Mouse (Mus musculus) lung, embryonic 15.5 days (tissue): ENCODE results near the gene Kif26b. TPM values are rescaled to one million over a fixed set of nuclear protein-coding genes. Genes with fewer than 3 reads are reported as not detected.

ENCODE experiments used
- ATAC-seq: fragments of 200-750 bp; cut with Nextera tagmentation; 2 replicates; pipeline ENCODE4 v1.8.0; 2017; ENCODE audit warnings: moderate number of reproducible peaks, borderline replicate concordance; ENCODE audit not compliant: low FRiP score, low TSS enrichment; ENCODE audit errors: extremely low read depth
- H3K27ac ChIP-seq: fragments of 300-500 bp; sonication (generic); 2 replicates; pipeline ENCODE4 v1.5.1; 2015; ENCODE audit warnings: moderate library complexity, mild to moderate bottlenecking, inconsistent platforms
- H3K27me3 ChIP-seq: fragments of 300-500 bp; sonication (generic); 2 replicates; pipeline ENCODE4 v1.6.1; 2015; ENCODE audit warnings: inconsistent platforms
- H3K36me3 ChIP-seq: fragments of 300-500 bp; sonication (generic); 2 replicates; pipeline ENCODE4 v1.6.1; 2015; ENCODE audit warnings: inconsistent platforms
- H3K4me1 ChIP-seq: fragments of 300-500 bp; sonication (generic); 2 replicates; pipeline ENCODE4 v1.6.1; 2015; ENCODE audit warnings: inconsistent platforms
- H3K4me2 ChIP-seq: fragments of 300-500 bp; sonication (generic); 2 replicates; pipeline ENCODE4 v1.6.1; 2015; ENCODE audit warnings: inconsistent platforms, mild to moderate bottlenecking, moderate library complexity
- H3K4me3 ChIP-seq: fragments of 300-500 bp; sonication (generic); 2 replicates; pipeline ENCODE4 v1.5.1; 2015; ENCODE audit warnings: mild to moderate bottlenecking, inconsistent platforms
- H3K9ac ChIP-seq: fragments of 300-500 bp; sonication (generic); 2 replicates; pipeline ENCODE4 v1.6.1; 2015; ENCODE audit warnings: inconsistent platforms
- H3K9me3 ChIP-seq: fragments of 300-500 bp; sonication (generic); 2 replicates; pipeline ENCODE4 v1.6.1; 2016; ENCODE audit warnings: inconsistent platforms
- WGBS: fragments of 180-500 bp; shearing (Covaris S2); methylation state at CpG from one replicate; pipeline ENCODE4 v1.1.7; 2015; 5-methylcytosine and 5-hydroxymethylcytosine counted together
- polyA plus RNA-seq: library from polyadenylated mRNA; unstranded; fragments of >200 nt; fragmentation: Nextera tagmentation; extraction: Ambion mirVana; gene quantifications from 2 replicates; pipeline ENCODE4 v1.2.1, GENCODE M21; 2015

Gene Kif26b
- polyA plus RNA-seq, 1 experiment from 2014 or later = 1.7 TPM

DNA sequence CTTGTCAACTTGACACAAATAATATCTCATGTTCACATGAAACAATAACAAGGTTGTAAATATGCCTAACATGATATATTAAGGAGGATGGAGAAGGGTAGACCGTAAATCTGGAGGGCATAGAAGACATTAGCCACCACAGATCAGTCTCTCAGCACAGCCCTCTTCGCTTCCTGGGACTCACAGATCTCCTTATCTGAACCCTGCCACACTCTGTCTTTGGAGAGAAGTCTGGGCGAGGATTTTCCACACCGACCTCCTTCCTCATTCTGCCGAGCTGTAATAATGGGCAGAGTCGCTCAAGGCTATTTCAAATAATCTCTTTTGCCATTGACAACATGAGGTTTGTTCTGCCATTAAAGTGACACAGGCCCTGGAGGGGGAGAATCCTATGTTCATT, 315.9 kb downstream of the Kif26b start:
- H3K4me3 ChIP-seq = no peak overlapping the region
- WGBS = 86% methylated on average over 6 of the region's 6 CpGs
- H3K4me1 ChIP-seq = no peaks in the 10 kb centered on the region; the same call in 1 of the 2 replicates
- H3K27me3 ChIP-seq = no peaks in the 10 kb centered on the region
- no peaks in the 10 kb centered on the region for H3K36me3 ChIP-seq
- no peak overlapping the region for H3K4me2 ChIP-seq
- no peak for ATAC-seq
- no peak overlapping the region for H3K9ac ChIP-seq
- no peaks in the 10 kb centered on the region for H3K9me3 ChIP-seq
- no peak overlapping the region for H3K27ac ChIP-seq

DNA sequence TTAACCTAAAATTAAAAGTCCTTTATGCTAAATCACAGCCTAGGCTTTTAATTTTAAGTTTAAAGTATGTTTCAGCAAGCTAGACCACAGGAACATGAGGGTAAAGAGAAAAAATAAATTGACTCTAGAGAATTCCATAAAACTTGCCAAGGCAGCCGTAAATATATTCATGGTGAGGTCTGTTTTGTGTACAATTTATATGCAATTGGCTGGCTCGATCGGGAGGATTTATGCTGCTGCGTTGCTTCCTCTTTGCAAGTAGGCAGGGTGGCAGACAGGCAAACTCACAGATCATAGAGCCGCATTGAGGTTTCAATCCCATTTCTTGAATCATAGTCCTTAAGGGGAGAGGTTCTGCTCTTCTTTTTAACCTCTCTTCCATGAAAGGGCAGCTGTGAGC, 318.6 kb downstream of the Kif26b start:
- no peaks in the 10 kb centered on the region for H3K36me3 ChIP-seq
- no peak overlapping the region for H3K9ac ChIP-seq
- H3K27ac ChIP-seq = no peak overlapping the region
- WGBS = 76% methylated on average over 5 of the region's 5 CpGs
- H3K4me2 ChIP-seq = no peak overlapping the region
- H3K9me3 ChIP-seq = no peaks in the 10 kb centered on the region
- ATAC-seq = no peak
- H3K27me3 ChIP-seq = no peaks in the 10 kb centered on the region
- H3K4me3 ChIP-seq = no peak overlapping the region
- no peaks in the 10 kb centered on the region for H3K4me1 ChIP-seq

DNA sequence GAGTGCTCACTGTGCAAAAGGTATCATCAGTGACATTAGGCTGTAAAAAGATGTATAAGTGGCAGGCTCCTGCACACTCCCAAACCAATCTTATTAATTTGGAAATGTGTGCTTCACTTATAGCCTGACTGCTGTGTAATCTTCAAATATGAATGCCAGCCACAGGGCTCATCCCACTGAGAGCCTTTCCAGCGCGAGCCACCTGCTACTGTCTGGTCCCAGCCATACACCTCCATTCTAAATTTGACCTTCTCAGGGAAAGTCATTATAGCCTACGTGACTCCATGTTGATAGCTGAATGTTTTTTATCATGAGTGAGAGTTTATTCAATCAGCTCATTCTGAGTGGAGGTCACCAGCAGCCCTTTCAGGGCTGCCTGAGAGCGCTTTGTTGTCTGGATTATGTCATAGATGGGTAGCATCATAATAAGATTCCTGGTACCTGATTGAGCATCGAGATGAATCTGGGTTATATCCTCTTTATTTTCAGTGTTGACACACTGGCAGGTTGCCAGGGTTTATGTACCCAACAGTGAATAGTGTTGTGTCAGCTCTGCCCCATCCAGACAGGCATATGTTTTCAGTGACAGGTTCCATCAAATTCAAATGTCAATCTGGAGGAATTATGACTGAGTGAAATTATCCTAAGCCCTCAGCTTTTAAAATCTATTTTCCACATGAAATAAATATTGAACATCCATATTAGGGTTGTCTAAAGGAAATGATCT, 319.6 kb downstream of the Kif26b start:
- Histone ChIP-seq H3K4me1 (no peaks in the 10 kb centered on the region), H3K9ac (no peak overlapping the region), H3K27ac (no peak overlapping the region), H3K36me3 (no peaks in the 10 kb centered on the region), H3K27me3 (no peaks in the 10 kb centered on the region), H3K9me3 (no peaks in the 10 kb centered on the region), H3K4me2 (no peak overlapping the region), H3K4me3 (no peak overlapping the region)
- 76% methylated on average over 5 of the region's 5 CpGs for WGBS
- ATAC-seq = no peak

DNA sequence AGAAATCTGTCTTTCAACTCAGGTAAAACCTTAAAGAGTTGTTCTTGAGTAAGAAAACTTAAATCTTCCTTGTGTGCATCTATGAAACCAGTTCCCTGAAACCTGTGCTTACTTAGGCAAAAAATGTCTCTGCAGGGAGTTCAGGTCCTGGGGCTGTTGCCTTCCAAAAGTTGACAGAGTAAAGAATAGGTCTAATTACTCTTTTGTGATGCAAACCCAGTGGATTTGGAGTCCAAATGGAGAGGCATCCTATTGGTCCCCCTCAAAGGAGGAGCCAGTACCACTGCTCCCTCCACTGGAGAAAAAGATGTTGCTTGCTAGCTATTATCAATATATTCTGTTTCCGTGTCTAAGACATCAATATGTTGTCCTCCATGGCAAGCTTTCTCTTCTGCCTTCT, 321.6 kb downstream of the Kif26b start:
- H3K4me3 ChIP-seq = no peak overlapping the region
- WGBS = 62% methylated on average over 1 of the region's 1 CpGs
- no peak for ATAC-seq

DNA sequence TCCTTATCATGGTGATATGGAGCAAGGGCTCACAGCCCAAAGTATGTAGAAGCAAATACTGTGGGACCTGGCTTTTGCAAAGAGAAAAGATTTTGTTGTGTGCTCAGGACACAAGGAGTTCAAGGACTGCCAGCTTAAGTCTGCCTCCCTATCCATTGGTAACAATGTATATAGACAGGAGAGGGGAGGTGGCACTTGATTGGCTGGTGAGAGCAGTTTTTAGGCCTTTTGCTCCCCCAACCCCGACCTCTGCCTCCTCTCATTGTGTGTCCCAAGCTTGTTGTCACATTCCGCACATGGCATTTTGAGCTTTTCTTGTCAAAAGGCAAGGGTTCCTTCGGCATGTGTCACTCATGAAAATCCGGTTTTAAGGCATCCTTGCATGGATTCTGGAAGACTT, 326.0 kb downstream of the Kif26b start:
- no peak for ATAC-seq
- Histone ChIP-seq H3K4me1 (no peaks in the 10 kb centered on the region), H3K36me3 (no peaks in the 10 kb centered on the region), H3K27me3 (no peaks in the 10 kb centered on the region), H3K9ac (no peak overlapping the region), H3K4me3 (no peak overlapping the region), H3K9me3 (no peaks in the 10 kb centered on the region), H3K4me2 (no peak overlapping the region), H3K27ac (no peak overlapping the region)
- WGBS = 89% methylated on average over 4 of the region's 4 CpGs

More for the DNA sequence above, 321.6 kb downstream of the Kif26b start:
- no peaks in the 10 kb centered on the region for H3K9me3 ChIP-seq
- H3K27me3 ChIP-seq = no peaks in the 10 kb centered on the region
- H3K27ac ChIP-seq = no peak overlapping the region
- no peaks in the 10 kb centered on the region for H3K4me1 ChIP-seq
- H3K36me3 ChIP-seq = no peaks in the 10 kb centered on the region
- no peak overlapping the region for H3K9ac ChIP-seq
- H3K4me2 ChIP-seq = no peak overlapping the region

DNA sequence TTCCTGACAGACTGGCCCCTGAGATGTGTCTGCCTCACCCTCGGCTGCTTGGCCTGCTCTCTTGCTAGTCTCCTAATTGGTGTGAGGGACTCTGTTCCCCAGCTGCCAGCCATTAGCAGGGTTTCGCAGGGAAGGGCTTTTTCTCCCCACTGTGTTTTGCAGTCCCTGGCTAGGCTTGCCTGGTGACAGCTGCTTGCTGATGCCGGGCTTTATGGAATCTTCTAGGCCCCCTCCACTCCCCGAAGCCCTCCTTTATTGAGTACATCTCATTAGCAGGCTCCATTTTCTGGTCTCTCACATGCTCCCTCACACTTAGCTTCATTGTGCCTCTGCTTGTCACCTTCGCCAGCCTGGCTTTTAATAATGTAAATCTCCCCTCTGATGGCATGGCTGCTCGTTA, 327.0 kb downstream of the Kif26b start:
- Histone ChIP-seq H3K9ac (no peak overlapping the region), H3K27ac (no peak overlapping the region), H3K36me3 (no peaks in the 10 kb centered on the region), H3K4me3 (no peak overlapping the region), H3K4me2 (no peak overlapping the region), H3K9me3 (no peaks in the 10 kb centered on the region), H3K27me3 (no peaks in the 10 kb centered on the region), H3K4me1 (no peaks in the 10 kb centered on the region)
- no peak for ATAC-seq
- 60% methylated on average over 6 of the region's 6 CpGs for WGBS

DNA sequence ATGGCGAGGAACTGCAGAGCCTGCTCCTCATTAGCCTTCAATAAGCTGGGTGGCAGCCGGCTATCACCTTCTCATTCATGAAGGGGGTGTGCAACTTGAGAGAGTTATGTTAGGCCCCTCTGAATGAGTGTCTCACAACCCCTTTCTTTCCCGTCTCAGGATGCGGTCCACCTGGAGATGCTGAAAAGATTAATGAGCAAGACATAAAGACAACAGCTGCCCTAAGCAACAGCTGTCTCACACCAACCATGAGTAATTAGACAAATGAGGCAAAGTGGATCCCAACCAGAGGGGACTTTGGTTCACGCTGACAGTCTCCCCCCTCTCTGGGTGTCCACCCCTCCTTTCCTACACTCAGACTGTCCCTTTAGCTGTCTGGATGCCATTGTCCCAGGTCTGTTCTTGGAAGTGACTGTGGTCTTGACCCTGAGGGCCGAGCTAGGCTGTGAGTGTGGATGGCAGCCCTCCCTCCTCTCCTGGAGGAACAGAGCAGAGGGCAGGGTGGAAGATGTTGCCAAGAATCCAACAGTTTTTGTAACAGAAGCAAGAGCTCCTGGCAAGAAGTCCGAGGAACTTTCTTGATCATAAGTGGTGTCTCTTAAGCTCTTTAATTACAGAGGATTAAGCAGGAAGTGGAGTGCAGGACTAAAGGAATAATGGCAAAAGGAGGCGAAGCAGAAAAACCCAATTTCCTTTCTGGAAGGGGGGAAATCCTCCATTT, 331.9 kb downstream of the Kif26b start:
- WGBS = 58% methylated on average over 8 of the region's 8 CpGs
- H3K27ac ChIP-seq = no peak overlapping the region
- H3K4me3 ChIP-seq = no peak overlapping the region
- H3K9ac ChIP-seq = no peak overlapping the region
- no peaks in the 10 kb centered on the region for H3K9me3 ChIP-seq
- no peak for ATAC-seq
- no peak overlapping the region for H3K4me2 ChIP-seq
- H3K27me3 ChIP-seq = no peaks in the 10 kb centered on the region
- H3K36me3 ChIP-seq = no peaks in the 10 kb centered on the region
- H3K4me1 ChIP-seq = no peaks in the 10 kb centered on the region

DNA sequence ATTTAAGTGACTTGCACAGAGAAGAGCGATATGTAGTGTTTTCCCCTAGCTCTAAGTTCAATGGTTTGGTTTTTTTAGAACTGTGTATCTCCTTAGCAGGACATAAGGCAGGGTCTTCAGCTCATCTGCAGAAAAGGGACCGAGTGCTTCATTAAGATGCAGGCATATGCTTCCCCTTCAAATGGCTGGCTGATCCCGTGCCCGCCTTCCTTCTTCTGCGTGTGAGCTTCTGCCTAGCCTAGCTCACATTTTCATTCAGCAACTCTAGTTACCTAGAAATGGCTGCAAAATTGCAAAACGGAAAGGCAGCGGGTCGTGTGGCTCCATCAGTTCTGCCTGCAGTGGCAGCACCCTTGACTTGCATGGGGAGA, 332.5 kb downstream of the Kif26b start:
- Histone ChIP-seq H3K27me3 (no peaks in the 10 kb centered on the region), H3K9ac (no peak overlapping the region), H3K36me3 (no peaks in the 10 kb centered on the region), H3K27ac (no peak overlapping the region), H3K4me2 (no peak overlapping the region), H3K4me1 (no peaks in the 10 kb centered on the region), H3K9me3 (no peaks in the 10 kb centered on the region), H3K4me3 (no peak overlapping the region)
- 79% methylated on average over 8 of the region's 8 CpGs for WGBS
- ATAC-seq = no peak

DNA sequence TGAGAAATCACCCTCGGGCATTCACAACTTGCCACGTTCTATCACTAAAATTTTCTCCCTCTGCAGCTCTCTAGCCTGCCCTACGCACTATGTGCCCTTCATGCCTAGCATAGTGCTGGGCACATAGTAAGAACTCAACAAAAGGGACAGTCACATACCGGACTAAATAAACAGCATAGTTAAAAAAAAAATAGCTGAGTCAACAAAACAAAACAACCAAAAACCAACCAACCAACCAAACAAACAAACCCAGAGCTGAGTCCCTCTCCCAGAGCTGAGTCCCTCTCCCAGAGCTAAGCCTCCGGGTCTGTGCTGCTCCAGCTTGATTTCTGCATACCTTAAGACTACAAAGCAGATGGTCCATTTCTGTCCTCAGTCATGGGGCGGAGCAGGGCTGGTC, 334.8 kb downstream of the Kif26b start:
- no peak overlapping the region for H3K4me2 ChIP-seq
- ATAC-seq = no peak
- H3K9ac ChIP-seq = no peak overlapping the region
- no peaks in the 10 kb centered on the region for H3K9me3 ChIP-seq
- WGBS = 77% methylated on average over 6 of the region's 6 CpGs
- H3K4me3 ChIP-seq = no peak overlapping the region
- no peaks in the 10 kb centered on the region for H3K4me1 ChIP-seq
- no peaks in the 10 kb centered on the region for H3K27me3 ChIP-seq
- no peak overlapping the region for H3K27ac ChIP-seq
- H3K36me3 ChIP-seq = no peaks in the 10 kb centered on the region

DNA sequence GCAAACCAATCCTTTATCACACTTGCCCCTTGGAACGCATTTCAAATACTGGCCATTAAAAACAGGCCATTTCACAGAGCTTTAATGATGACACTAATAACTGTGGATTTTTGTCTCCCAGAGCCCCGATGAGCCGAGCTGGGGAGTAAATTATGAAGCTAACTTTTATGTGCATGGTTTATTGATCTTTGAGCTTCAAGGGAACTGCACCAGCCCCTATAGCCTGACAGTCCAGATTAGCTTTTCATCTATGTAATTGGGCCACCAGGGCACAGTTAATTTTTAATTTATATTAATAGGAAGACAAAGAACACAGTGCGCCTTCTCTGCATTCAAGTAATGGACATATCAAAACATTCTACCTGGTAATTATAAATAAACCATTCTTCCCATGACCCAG, 335.4 kb downstream of the Kif26b start:
- H3K4me2 ChIP-seq = no peak overlapping the region
- H3K9me3 ChIP-seq = no peaks in the 10 kb centered on the region
- no peak overlapping the region for H3K27ac ChIP-seq
- H3K4me1 ChIP-seq = no peaks in the 10 kb centered on the region
- ATAC-seq = no peak
- no peak overlapping the region for H3K4me3 ChIP-seq
- 82% methylated on average over 4 of the region's 4 CpGs for WGBS
- no peak overlapping the region for H3K9ac ChIP-seq
- no peaks in the 10 kb centered on the region for H3K36me3 ChIP-seq
- no peaks in the 10 kb centered on the region for H3K27me3 ChIP-seq

DNA sequence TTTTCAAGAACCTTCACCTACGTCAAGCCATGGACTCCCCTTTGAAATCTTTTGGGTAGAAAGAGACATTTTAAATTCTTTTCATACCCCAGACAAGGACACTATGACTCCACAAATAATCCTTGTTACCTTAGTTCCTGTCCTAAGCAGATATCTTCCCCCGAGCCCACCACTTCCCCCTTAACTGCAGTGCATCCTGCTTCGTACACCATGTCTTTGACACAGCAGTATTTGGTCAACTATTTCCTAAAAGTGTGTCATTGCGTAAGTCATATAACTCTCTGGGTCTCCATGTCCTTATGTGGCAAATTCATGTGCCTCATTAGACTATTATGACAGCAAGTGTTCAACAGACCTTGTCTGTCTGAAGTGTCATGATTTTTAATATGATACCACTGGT, 337.8 kb downstream of the Kif26b start:
- WGBS = 77% methylated on average over 4 of the region's 4 CpGs
- H3K27ac ChIP-seq = no peak overlapping the region
- no peak for ATAC-seq
- H3K27me3 ChIP-seq = no peaks in the 10 kb centered on the region
- no peaks in the 10 kb centered on the region for H3K36me3 ChIP-seq
- H3K9me3 ChIP-seq = no peaks in the 10 kb centered on the region
- H3K4me3 ChIP-seq = no peak overlapping the region
- H3K9ac ChIP-seq = no peak overlapping the region
- no peak overlapping the region for H3K4me2 ChIP-seq
- peaks cover 12% of the 10 kb centered on the region for H3K4me1 ChIP-seq

DNA sequence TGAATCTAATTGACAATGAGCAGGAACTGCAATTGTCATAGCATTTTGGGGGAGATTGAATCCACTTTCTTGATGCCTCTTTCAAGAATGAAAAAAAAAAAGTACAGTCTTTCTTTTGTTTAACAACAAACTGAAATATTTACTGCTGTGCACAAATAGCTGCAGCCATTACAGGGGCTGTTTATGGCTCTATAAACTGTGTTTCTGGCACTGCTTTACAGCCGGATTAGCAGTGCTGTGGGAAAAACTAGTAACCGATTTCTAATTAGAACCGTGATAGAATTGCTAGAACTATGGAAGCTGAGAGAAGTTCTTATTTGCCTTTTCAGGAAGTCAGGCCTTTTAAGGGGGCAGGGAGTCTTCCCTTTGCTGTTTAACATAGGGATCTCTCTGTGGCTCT, 342.1 kb downstream of the Kif26b start:
- no peak overlapping the region for H3K27ac ChIP-seq
- ATAC-seq = no peak
- peaks cover 12% of the 10 kb centered on the region for H3K4me1 ChIP-seq
- no peaks in the 10 kb centered on the region for H3K27me3 ChIP-seq
- 68% methylated on average over 3 of the region's 3 CpGs for whole genome bisulfite sequencing
- no peaks in the 10 kb centered on the region for H3K9me3 ChIP-seq
- H3K4me3 ChIP-seq = no peak overlapping the region
- H3K36me3 ChIP-seq = no peaks in the 10 kb centered on the region
- H3K4me2 ChIP-seq = no peak overlapping the region
- no peak overlapping the region for H3K9ac ChIP-seq
